Mouse (Mus musculus): ENCODE measurements at regions not wholly inside any gene's neighbourhood (a gene's known extent, or its start where the extent isn't known, plus 50 kb on each side); places are given as distances from the start of the nearest gene placed in this dataset. TPM values are rescaled to one million over a fixed set of nuclear protein-coding genes. Genes with fewer than 3 reads are reported as not detected.

DNA sequence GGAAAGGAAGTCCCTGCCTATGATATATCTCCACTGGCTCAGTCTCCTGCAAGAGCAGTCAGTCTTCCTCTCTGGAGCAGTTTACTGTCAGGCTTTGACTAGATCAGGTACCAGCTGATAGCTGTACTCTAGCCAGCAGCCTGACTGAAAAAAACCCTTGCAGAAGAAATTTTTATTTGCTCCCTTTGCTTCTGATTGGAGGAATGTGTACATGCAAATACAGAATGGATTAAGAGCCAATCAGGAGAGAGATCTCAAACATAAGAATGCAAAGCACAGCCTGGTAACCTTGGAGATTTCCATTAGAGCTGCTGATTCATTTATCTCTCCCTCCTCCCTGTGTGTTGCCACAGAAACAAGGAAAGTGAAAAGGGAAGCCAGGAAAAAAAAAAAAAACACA, 509.1 kb upstream of the Ndn start:
- H3K4me2 ChIP-seq, result no peak overlapping the region
- no peak overlapping the region for H3K27ac ChIP-seq
- no peak overlapping the region for H3K4me3 ChIP-seq (replicated peaks)
- H3K36me3 ChIP-seq, result no peaks in the 10 kb centered on the region
- no peaks in the 10 kb centered on the region for H3K9me3 ChIP-seq
- no peaks in the 10 kb centered on the region for H3K4me1 ChIP-seq (replicated peaks)
- no peaks in the 10 kb centered on the region for H3K27me3 ChIP-seq
- no peak overlapping the region for H3K9ac ChIP-seq (replicated peaks)
- no peak for ATAC-seq (ENCODE audit: insufficient number of reproducible peaks, insufficient read depth, low FRiP score, low TSS enrichment, low read depth)

DNA sequence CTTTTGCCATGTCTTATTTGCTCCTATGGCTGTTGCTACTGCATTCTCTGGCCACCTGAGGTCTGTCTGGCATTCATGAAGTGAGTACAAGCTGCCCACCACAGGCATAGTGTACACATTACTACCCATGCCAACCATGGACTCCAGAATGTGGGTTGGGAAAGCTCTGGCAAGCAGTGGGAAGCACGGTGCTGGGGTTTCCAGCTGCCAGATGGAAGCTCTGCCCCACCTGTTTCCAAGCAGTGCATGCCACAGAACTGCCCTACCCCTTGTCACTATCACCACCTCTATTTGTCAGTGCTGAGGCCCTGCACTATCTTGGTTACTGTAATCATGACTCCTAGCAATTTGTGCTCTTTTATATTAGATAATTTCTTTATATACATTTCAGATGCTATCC, 494.4 kb upstream of the Ndn start:
- Histone ChIP-seq H3K9ac (replicated peaks) (no peak overlapping the region), H3K27me3 (no peaks in the 10 kb centered on the region), H3K27ac (no peak overlapping the region), H3K9me3 (0 out of 2 replicates have a peak, but pooled peaks cover 8% of the 10 kb centered on the region), H3K4me2 (no peak overlapping the region), H3K4me1 (replicated peaks) (no peaks in the 10 kb centered on the region), H3K36me3 (no peaks in the 10 kb centered on the region), H3K4me3 (replicated peaks) (no peak overlapping the region)
- no peak for ATAC-seq (ENCODE audit: insufficient number of reproducible peaks, insufficient read depth, low FRiP score, low TSS enrichment, low read depth)
- 68% methylated on average over 1 of the region's 1 CpGs for WGBS

DNA sequence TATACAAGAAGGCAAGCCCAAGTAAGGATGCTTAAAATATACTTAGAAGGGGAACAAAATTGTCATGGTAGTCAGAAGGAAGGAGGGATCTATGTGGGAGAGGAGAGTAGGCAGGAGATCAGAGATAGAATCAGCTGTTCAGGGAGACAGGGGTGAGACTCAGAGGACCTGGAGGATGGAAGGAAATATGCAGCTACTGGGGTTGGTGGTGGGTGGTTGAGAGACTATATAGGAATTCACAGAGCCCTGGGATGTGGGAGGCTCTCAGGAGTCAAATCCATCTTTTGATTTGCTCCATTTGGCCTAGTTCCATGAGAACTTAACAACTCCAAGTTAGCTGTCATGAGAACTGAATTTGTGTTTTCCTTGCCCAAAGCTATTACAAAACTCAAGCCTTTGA, 481.9 kb upstream of the Ndn start:
- H3K27me3 ChIP-seq, result no peaks in the 10 kb centered on the region
- ATAC-seq (ENCODE audit: insufficient number of reproducible peaks, insufficient read depth, low FRiP score, low TSS enrichment, low read depth), result no peak

DNA sequence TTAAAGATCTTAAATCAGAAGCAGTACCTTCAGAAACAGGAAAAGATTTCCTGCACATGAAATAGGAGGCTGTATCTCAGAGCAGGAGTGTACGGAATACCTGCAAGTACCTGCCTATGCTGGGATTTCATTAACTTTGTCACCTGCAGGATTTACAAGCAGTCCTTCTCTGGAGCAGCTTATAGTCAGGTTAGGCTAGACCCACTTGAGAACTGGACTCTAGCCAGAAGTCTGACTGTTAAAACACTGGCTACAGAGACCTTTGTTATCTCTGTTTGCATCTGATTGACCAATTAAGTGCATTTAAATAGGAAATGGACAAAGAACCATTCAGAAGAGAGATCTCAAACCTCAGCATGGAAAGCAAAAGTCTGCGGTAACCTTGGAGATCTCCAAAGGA, 480.0 kb upstream of the Ndn start:
- H3K27ac ChIP-seq, result no peak overlapping the region
- 90% methylated on average over 2 of the region's 2 CpGs for WGBS
- no peaks in the 10 kb centered on the region for H3K27me3 ChIP-seq
- H3K9me3 ChIP-seq, result no peaks in the 10 kb centered on the region
- no peaks in the 10 kb centered on the region for H3K4me1 ChIP-seq (replicated peaks)
- ATAC-seq (ENCODE audit: insufficient number of reproducible peaks, insufficient read depth, low FRiP score, low TSS enrichment, low read depth), result no peak
- no peak overlapping the region for H3K4me2 ChIP-seq
- no peak overlapping the region for H3K4me3 ChIP-seq (replicated peaks)
- H3K36me3 ChIP-seq, result no peaks in the 10 kb centered on the region
- no peak overlapping the region for H3K9ac ChIP-seq (replicated peaks)

More for the DNA sequence above, 481.9 kb upstream of the Ndn start:
- no peak overlapping the region for H3K4me3 ChIP-seq (replicated peaks)
- no peaks in the 10 kb centered on the region for H3K4me1 ChIP-seq (replicated peaks)
- H3K9ac ChIP-seq (replicated peaks), result no peak overlapping the region
- H3K27ac ChIP-seq, result no peak overlapping the region
- no peaks in the 10 kb centered on the region for H3K9me3 ChIP-seq
- H3K36me3 ChIP-seq, result no peaks in the 10 kb centered on the region
- no peak overlapping the region for H3K4me2 ChIP-seq

DNA sequence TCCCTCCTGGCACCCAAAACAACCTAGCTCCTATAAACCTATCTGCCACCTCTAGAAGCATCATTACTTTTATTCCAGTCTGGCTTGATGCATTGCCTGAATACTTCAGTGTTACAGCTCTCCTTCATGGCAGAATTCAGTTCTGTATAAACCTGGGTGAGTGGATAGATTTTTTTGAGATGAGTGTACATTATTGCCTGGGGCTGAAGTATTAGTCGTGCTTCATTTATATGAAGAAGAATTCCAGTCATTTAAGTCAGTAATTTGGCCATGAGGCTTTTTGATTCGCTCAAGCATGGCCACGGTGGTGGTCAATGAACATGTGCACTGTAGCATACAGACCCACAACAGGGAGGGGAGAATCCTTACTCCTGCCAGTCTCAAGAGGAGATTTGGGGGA, 470.1 kb upstream of the Ndn start:
- Histone ChIP-seq H3K9ac (replicated peaks) (no peak overlapping the region), H3K36me3 (no peaks in the 10 kb centered on the region), H3K27ac (no peak overlapping the region), H3K27me3 (no peaks in the 10 kb centered on the region), H3K9me3 (0 out of 2 replicates have a peak, but pooled peaks cover 6% of the 10 kb centered on the region), H3K4me1 (replicated peaks) (no peaks in the 10 kb centered on the region), H3K4me2 (no peak overlapping the region), H3K4me3 (replicated peaks) (no peak overlapping the region)
- no peak for ATAC-seq (ENCODE audit: insufficient number of reproducible peaks, insufficient read depth, low FRiP score, low TSS enrichment, low read depth)
- WGBS, result 76% methylated on average over 3 of the region's 3 CpGs

DNA sequence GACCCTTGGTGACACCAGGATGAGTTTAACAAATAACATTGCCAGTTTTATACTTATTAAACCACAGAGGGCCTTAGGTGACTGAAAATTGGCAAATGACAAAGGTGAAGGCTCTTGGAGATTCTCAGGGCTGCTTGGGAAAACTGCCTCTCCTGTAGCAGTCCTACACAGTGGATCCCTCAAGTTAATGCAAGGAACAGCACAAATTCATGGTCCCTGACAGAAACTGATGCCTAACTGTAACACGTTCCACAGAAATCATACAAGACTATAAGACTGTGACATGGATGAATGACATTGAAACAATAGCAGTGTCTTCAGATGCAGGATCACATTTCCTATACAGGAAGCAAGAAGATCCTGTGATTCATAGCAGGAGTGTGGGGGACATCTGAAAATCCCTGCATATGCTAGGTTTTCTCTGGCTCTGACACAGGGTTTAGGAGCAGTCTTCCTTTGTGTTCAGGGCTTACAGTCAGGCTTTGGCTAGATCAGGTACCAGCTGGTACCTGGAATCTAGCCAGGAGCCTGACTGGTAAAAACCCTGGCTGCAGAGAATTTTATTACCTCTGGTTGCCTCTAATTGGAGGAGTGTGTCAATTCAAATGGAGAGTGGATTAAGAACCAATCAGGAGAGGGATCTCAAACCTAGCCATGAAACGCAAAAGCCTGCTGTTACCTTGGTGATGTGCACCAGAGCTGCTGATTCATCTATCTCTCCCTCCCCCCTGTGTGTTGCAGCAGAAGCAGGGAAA, 468.9 kb upstream of the Ndn start:
- no peak overlapping the region for H3K27ac ChIP-seq
- WGBS, result 52% methylated on average over 2 of the region's 2 CpGs
- no peak overlapping the region for H3K4me3 ChIP-seq (replicated peaks)
- H3K4me1 ChIP-seq (replicated peaks), result no peaks in the 10 kb centered on the region
- H3K4me2 ChIP-seq, result no peak overlapping the region
- 0 out of 2 replicates have a peak, but pooled peaks cover 6% of the 10 kb centered on the region for H3K9me3 ChIP-seq
- peak; percentile 66; the same call in 1 of the 2 replicates for ATAC-seq (ENCODE audit: insufficient number of reproducible peaks, insufficient read depth, low FRiP score, low TSS enrichment, low read depth)
- no peaks in the 10 kb centered on the region for H3K27me3 ChIP-seq
- no peak overlapping the region for H3K9ac ChIP-seq (replicated peaks)
- H3K36me3 ChIP-seq, result no peaks in the 10 kb centered on the region

DNA sequence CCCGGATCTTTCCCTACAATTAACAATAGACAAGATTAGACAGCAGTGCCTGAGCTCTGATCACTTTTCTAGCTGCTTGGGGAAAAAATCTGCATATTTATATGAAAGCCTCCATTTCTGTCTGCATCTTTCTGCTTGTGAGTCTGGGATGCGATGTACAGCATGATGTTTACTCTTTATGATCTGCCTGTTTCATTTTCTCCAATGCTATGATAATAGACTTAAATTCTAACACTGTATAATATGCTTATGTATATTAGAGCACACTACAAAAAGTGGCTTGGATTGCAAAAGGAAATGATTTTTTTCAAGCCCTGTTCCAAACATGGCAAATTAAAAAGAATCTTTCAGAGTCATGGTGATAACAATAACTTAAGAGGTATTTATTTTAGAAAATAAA, 468.3 kb upstream of the Ndn start:
- no peak overlapping the region for H3K4me2 ChIP-seq
- H3K27me3 ChIP-seq, result no peaks in the 10 kb centered on the region
- no peak for ATAC-seq (ENCODE audit: insufficient number of reproducible peaks, insufficient read depth, low FRiP score, low TSS enrichment, low read depth)
- no peak overlapping the region for H3K4me3 ChIP-seq (replicated peaks)
- H3K9ac ChIP-seq (replicated peaks), result no peak overlapping the region
- no peak overlapping the region for H3K27ac ChIP-seq
- H3K36me3 ChIP-seq, result no peaks in the 10 kb centered on the region
- 0 out of 2 replicates have a peak, but pooled peaks cover 5% of the 10 kb centered on the region for H3K9me3 ChIP-seq
- no peaks in the 10 kb centered on the region for H3K4me1 ChIP-seq (replicated peaks)
- WGBS, result 69% methylated on average over 2 of the region's 2 CpGs

DNA sequence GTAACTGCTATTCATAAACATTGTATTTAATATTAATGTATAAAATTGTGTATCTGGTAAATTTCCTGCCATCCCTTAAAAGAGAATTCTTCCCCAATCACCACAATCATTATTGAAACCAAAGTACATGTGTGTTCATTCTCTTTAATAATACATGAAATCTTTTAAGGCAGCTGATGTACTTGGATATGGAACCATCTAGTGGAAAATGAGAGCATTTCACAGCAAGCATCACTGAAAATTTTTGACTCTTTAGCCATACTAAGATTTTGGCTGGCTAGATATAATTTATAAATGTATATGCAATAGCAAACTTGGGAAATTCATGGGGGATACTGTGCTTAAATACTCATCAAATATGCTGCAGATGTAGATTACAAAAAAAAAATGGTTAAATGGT, 467.8 kb upstream of the Ndn start:
- H3K4me1 ChIP-seq (replicated peaks), result no peaks in the 10 kb centered on the region
- ATAC-seq (ENCODE audit: insufficient number of reproducible peaks, insufficient read depth, low FRiP score, low TSS enrichment, low read depth), result no peak
- H3K9ac ChIP-seq (replicated peaks), result no peak overlapping the region
- no peak overlapping the region for H3K4me2 ChIP-seq
- H3K9me3 ChIP-seq, result 0 out of 2 replicates have a peak, but pooled peaks cover under 1% of the 10 kb centered on the region
- no peak overlapping the region for H3K27ac ChIP-seq
- no peak overlapping the region for H3K4me3 ChIP-seq (replicated peaks)
- no peaks in the 10 kb centered on the region for H3K27me3 ChIP-seq
- no peaks in the 10 kb centered on the region for H3K36me3 ChIP-seq

MicroRNAs in the stretch of these regions (microRNA counts, 519-probe panel; counts per million panel counts)
- microRNA mmu-miR-344, result not detected

Small RNA genes lying in the stretch of these regions (microRNA-seq; reads per million reads assigned to microRNA genes)
- gene Gm22466 (not detected), gene Gm23490 (not detected), gene Gm23873 (not detected), gene Gm23917 (not detected), gene Gm23962 (not detected), gene Gm25533 (not detected), gene Mir344 (not detected), gene Mir344b (1.2 reads per million), gene Mir344c (not detected), gene Mir344d-1 (not detected), gene Mir344d-2 (not detected), gene Mir344d-3 (not detected), gene Mir344e (not detected), gene Mir344h-1 (not detected), gene Mir344h-2 (not detected)

All from limb, embryonic 12.5 days (tissue).